Mouse (Mus musculus): ENCODE measurements around the gene Xkr7. TPM values are rescaled to one million over a fixed set of nuclear protein-coding genes. Genes with fewer than 3 reads are reported as not detected.

Gene Xkr7
- total and polyA plus RNA-seq, 2 experiments, result not detected

- no peaks in the 10 kb centered on the region for H3K27me3 ChIP-seq (ENCODE audit: control insufficient read depth, insufficient read depth, low read length)
- H3K9ac ChIP-seq (ENCODE audit: low read depth, low read length), result no peak overlapping the region
- TF ChIP-seq POLR2A (IDR thresholded peaks at IDR 0.05; ENCODE audit: extremely low read depth, insufficient read depth, low read length) (no peak), CTCF (IDR thresholded peaks at IDR 0.05; ENCODE audit: low read depth, low read length) (no peak)
- H3K79me2 ChIP-seq (ENCODE audit: control insufficient read depth, insufficient read depth, low read length), result no peaks in the 10 kb centered on the region
- WGBS, result 43% methylated on average over 10 of the region's 10 CpGs
- peak; percentile 30 for DNase-seq (ENCODE audit: extremely low read depth, low read depth, low spot score)
- 0 out of 2 replicates have a peak, but pooled peaks cover 4% of the 10 kb centered on the region for H3K4me1 ChIP-seq (ENCODE audit: control insufficient read depth, insufficient read depth, low read length)
- no peak overlapping the region for H3K4me3 ChIP-seq (ENCODE audit: insufficient read depth, low read depth, low read length)
- H3K36me3 ChIP-seq (ENCODE audit: control insufficient read depth, insufficient read depth, low read length), result no peaks in the 10 kb centered on the region
- peak overlapping the region; percentile 19 for H3K27ac ChIP-seq (replicated peaks; ENCODE audit: insufficient read depth, low read depth, low read length)
Observed at GRCm38 (mm10) chr2:153090551-153091165, 59.0 kb downstream of the Xkr7 start.

Other genes starting within 250 kb of the Xkr7 start
- gene Bcl2l1, start 200.1 kb upstream of the Xkr7 start, total RNA-seq (2014; rRNA removed), result 14.9 and 16.1 TPM in 2 replicates
- gene Bcl2l1, start 200.1 kb upstream of the Xkr7 start, polyA plus RNA-seq (2012; rRNA removed), result 30.4 and 33.8 TPM in 2 replicates
- gene Tpx2, start 183.9 kb upstream of the Xkr7 start, total RNA-seq (2014; rRNA removed), result 0.18 and 1.1 TPM in 2 replicates
- gene Tpx2, start 183.9 kb upstream of the Xkr7 start, polyA plus RNA-seq (2012; rRNA removed), result 0.04 TPM in 1 of 2 replicates, not detected in the other
- 0.09 TPM in 1 of 2 replicates, not detected in the other for gene Mylk2, start 120.5 kb upstream of the Xkr7 start, total RNA-seq (2014; rRNA removed)
- gene Mylk2, start 120.5 kb upstream of the Xkr7 start, polyA plus RNA-seq (2012; rRNA removed), result not detected in 2 replicates
- 0.34 TPM in 1 of 2 replicates, not detected in the other for gene Foxs1, start 98.6 kb upstream of the Xkr7 start, total RNA-seq (2014; rRNA removed)
- 1.1 and 1.6 TPM in 2 replicates for gene Foxs1, start 98.6 kb upstream of the Xkr7 start, polyA plus RNA-seq (2012; rRNA removed)
- gene Dusp15, start 80.2 kb upstream of the Xkr7 start, total RNA-seq (2014; rRNA removed), result not detected in 2 replicates
- gene Dusp15, start 80.2 kb upstream of the Xkr7 start, polyA plus RNA-seq (2012; rRNA removed), result not detected in 2 replicates
- gene Ttll9, start 69.4 kb upstream of the Xkr7 start, total RNA-seq (2014; rRNA removed), result 0.20 TPM in 1 of 2 replicates, not detected in the other
- 0.11 and 0.19 TPM in 2 replicates for gene Ttll9, start 69.4 kb upstream of the Xkr7 start, polyA plus RNA-seq (2012; rRNA removed)
- gene Pdrg1, start 16.4 kb upstream of the Xkr7 start, total RNA-seq (2014; rRNA removed), result 10.9 and 14.4 TPM in 2 replicates
- gene Pdrg1, start 16.4 kb upstream of the Xkr7 start, polyA plus RNA-seq (2012; rRNA removed), result 23.7 and 28.3 TPM in 2 replicates
- gene Ccm2l, start 34.1 kb downstream of the Xkr7 start, total RNA-seq (2014; rRNA removed), result 2.3 and 2.5 TPM in 2 replicates
- 3.4 and 5.5 TPM in 2 replicates for gene Ccm2l, start 34.1 kb downstream of the Xkr7 start, polyA plus RNA-seq (2012; rRNA removed)
- gene Hck, start 76.6 kb downstream of the Xkr7 start, total RNA-seq (2014; rRNA removed), result 7.7 and 8.1 TPM in 2 replicates
- gene Hck, start 76.6 kb downstream of the Xkr7 start, polyA plus RNA-seq (2012; rRNA removed), result 2.8 and 5.7 TPM in 2 replicates
- gene Tm9sf4, start 129.5 kb downstream of the Xkr7 start, total RNA-seq (2014; rRNA removed), result 28.0 and 37.1 TPM in 2 replicates
- 38.8 and 45.5 TPM in 2 replicates for gene Tm9sf4, start 129.5 kb downstream of the Xkr7 start, polyA plus RNA-seq (2012; rRNA removed)
- 0.37 and 0.47 TPM in 2 replicates for gene Tspyl3, start 193.6 kb downstream of the Xkr7 start, total RNA-seq (2014; rRNA removed)
- gene Tspyl3, start 193.6 kb downstream of the Xkr7 start, polyA plus RNA-seq (2012; rRNA removed), result 0.36 and 0.43 TPM in 2 replicates
- gene Plagl2, start 209.6 kb downstream of the Xkr7 start, total RNA-seq (2014; rRNA removed), result 0.74 and 1.1 TPM in 2 replicates
- 1.5 and 1.7 TPM in 2 replicates for gene Plagl2, start 209.6 kb downstream of the Xkr7 start, polyA plus RNA-seq (2012; rRNA removed)
- gene Pofut1, start 209.7 kb downstream of the Xkr7 start, total RNA-seq (2014; rRNA removed), result 6.9 and 10.1 TPM in 2 replicates
- 8.4 and 14.2 TPM in 2 replicates for gene Pofut1, start 209.7 kb downstream of the Xkr7 start, polyA plus RNA-seq (2012; rRNA removed)